Mouse (Mus musculus) hindbrain, embryonic 11.5 days (tissue): ENCODE data around the gene Fgfr2. TPM values are rescaled to one million over a fixed set of nuclear protein-coding genes. Genes with fewer than 3 reads are reported as not detected.
"Not testable (repeated sequence)": the region's sequence is repeated elsewhere in the genome, so short reads cannot be mapped to it uniquely, and the experiment has no call there.

Experiments
- ATAC-seq: fragments of 200-750 bp; cut with Nextera tagmentation; 2 replicates; pipeline ENCODE4 v1.8.0; 2017; ENCODE audit warnings: mild to moderate bottlenecking, moderate TSS enrichment, moderate library complexity; ENCODE audit not compliant: low FRiP score
- DNase-seq: peaks from one replicate; pipeline ENCODE4 v3.0.0-alpha.2; 2015; ENCODE audit warnings: low spot score
- H3K27ac ChIP-seq: fragments of 300-500 bp; sonication (generic); 2 replicates; pipeline ENCODE4 v1.5.1; 2014; ENCODE audit warnings: mild to moderate bottlenecking, low read depth, low read length
- H3K27me3 ChIP-seq: fragments of 300-500 bp; sonication (generic); 2 replicates; pipeline ENCODE4 v1.6.1; 2014; ENCODE audit warnings: mild to moderate bottlenecking, low read length, moderate library complexity, mixed read lengths; ENCODE audit not compliant: control insufficient read depth, insufficient read depth
- H3K36me3 ChIP-seq: fragments of 300-500 bp; sonication (generic); 2 replicates; pipeline ENCODE4 v1.6.1; 2014; ENCODE audit warnings: mild to moderate bottlenecking, low read length, moderate library complexity, mixed read lengths; ENCODE audit not compliant: control insufficient read depth, insufficient read depth
- H3K4me1 ChIP-seq: fragments of 300-500 bp; sonication (generic); replicated peaks from 2 replicates; pipeline ENCODE4 v1.6.1; 2014; ENCODE audit warnings: low read length, mixed read lengths; ENCODE audit not compliant: control insufficient read depth, insufficient read depth
- H3K4me2 ChIP-seq: fragments of 300-500 bp; sonication (generic); replicated peaks from 2 replicates; pipeline ENCODE4 v1.6.1; 2014; ENCODE audit warnings: mild to moderate bottlenecking, low read depth, low read length
- H3K4me3 ChIP-seq: fragments of 300-500 bp; sonication (generic); 2 replicates; pipeline ENCODE4 v1.5.1; 2014; ENCODE audit warnings: low read depth, low read length
- H3K9ac ChIP-seq: fragments of 300-500 bp; sonication (generic); 2 replicates; pipeline ENCODE4 v1.6.1; 2014; ENCODE audit warnings: low read depth, low read length
- H3K9me3 ChIP-seq: fragments of 300-500 bp; sonication (generic); 2 replicates; pipeline ENCODE4 v1.6.1; 2016; ENCODE audit warnings: low read length; ENCODE audit not compliant: control insufficient read depth
- WGBS: fragments of 180-500 bp; shearing (Covaris S2); extraction: QIAGEN DNeasy Blood & Tissue Kit; methylation state at CpG from one replicate; pipeline ENCODE4 v1.1.7; 2014; 5-methylcytosine and 5-hydroxymethylcytosine counted together
- polyA plus RNA-seq: library from polyadenylated mRNA; unstranded; fragments of >200 nt; fragmentation: Nextera tagmentation; extraction: Ambion mirVana; gene quantifications from 2 replicates; pipeline ENCODE4 v1.2.1, GENCODE M21; 2014

Gene Fgfr2
- polyA plus RNA-seq, 1 experiment from 2014 or later = 71.3 TPM

DNA sequence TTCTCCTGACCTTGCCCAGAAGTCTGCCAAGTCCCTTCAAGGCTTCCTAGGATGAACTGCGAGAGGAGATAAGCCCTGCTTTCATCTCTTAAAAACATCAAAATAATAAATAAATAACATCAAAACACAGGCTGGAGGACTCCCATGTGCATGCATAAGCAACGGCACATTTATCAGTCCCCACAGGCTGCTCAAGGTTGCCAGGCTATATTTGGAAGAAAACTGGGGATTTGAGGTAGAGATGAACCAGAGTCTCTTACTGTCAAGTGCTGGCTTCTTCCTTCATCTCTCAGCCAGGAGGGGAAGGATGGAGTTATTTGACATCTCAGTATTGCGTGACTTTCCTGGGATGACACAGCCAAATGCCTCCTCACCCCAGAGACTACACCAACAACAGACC lies 2964.3 kb downstream of the Fgfr2 start:
- WGBS = 95% methylated on average over 3 of the region's 3 CpGs
- no peak overlapping the region for H3K4me2 ChIP-seq
- no peak for ATAC-seq
- no peaks in the 10 kb centered on the region for H3K36me3 ChIP-seq
- no peak overlapping the region for H3K4me3 ChIP-seq
- no peak overlapping the region for H3K27ac ChIP-seq
- no peaks in the 10 kb centered on the region for H3K27me3 ChIP-seq
- H3K9me3 ChIP-seq = no peaks in the 10 kb centered on the region
- no peak for DNase-seq
- H3K9ac ChIP-seq = no peak overlapping the region
- no peaks in the 10 kb centered on the region for H3K4me1 ChIP-seq

- DNase-seq (no peak), ATAC-seq (no peak)
- H3K9me3 ChIP-seq = no peaks in the 10 kb centered on the region
- H3K9ac ChIP-seq = no peak overlapping the region
- no peak overlapping the region for H3K27ac ChIP-seq
- H3K4me1 ChIP-seq = no peaks in the 10 kb centered on the region
- H3K4me3 ChIP-seq = no peak overlapping the region
- H3K4me2 ChIP-seq = no peak overlapping the region
- no peaks in the 10 kb centered on the region for H3K27me3 ChIP-seq
- H3K36me3 ChIP-seq = no peaks in the 10 kb centered on the region
- WGBS = 88% methylated on average over 7 of the region's 7 CpGs
Measured at GRCm38 (mm10) chr7:130153363-130153969, 2969.7 kb downstream of the Fgfr2 start.

DNA sequence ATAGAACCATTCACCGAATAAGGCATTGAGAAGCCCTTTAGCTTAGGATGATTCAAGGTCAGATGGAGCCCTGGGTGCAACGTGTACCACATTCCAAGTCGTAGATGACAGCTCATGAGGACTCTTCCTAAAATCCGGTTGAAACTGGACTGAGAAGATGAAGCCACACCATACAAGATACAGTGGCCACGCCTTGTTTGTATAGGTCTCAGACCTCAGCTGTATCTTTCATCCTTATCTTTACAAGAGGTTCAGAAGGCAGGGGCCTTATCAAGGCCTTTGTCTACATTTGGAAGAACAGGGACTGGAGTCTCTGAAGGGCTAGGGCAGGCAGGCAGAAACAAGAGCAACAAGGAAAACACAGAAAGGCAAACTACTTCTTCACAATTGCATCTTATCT lies 2974.2 kb downstream of the Fgfr2 start:
- Histone ChIP-seq H3K36me3 (no peaks in the 10 kb centered on the region), H3K9me3 (no peaks in the 10 kb centered on the region), H3K27me3 (no peaks in the 10 kb centered on the region), H3K9ac (no peak overlapping the region), H3K4me3 (no peak overlapping the region), H3K27ac (no peak overlapping the region), H3K4me2 (no peak overlapping the region), H3K4me1 (no peaks in the 10 kb centered on the region)
- DNase-seq (no peak), ATAC-seq (no peak)
- 94% methylated on average over 5 of the region's 5 CpGs for WGBS

DNA sequence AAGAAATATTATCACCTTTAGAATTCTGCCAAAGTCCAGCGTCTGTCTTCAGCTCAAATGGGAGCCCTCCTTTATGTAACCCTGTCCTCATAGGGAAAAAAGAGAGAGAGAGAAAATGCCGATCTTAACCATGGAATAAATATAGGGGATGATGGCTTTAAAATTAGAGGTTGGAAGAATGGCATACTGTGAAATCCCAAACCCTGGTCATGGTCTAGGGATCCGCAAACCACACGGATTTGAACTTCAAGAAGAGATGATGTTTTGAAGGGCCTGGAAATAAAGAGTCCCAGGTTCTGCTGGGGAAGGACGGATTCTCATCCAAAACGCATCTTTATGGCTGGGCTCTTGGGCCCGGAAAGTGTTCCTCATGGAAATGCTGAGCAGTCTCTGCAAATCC lies 2975.9 kb downstream of the Fgfr2 start:
- Histone ChIP-seq H3K27ac (no peak overlapping the region), H3K4me3 (no peak overlapping the region), H3K36me3 (no peaks in the 10 kb centered on the region), H3K4me2 (no peak overlapping the region), H3K9me3 (no peaks in the 10 kb centered on the region), H3K9ac (no peak overlapping the region), H3K4me1 (no peaks in the 10 kb centered on the region), H3K27me3 (no peaks in the 10 kb centered on the region)
- no peak for ATAC-seq
- no peak for DNase-seq
- 90% methylated on average over 7 of the region's 7 CpGs for WGBS

- 89% methylated on average over 4 of the region's 4 CpGs for WGBS
- H3K9ac ChIP-seq = no peak overlapping the region
- H3K36me3 ChIP-seq = no peaks in the 10 kb centered on the region
- H3K9me3 ChIP-seq = no peaks in the 10 kb centered on the region
- DNase-seq (no peak), ATAC-seq (no peak)
- no peaks in the 10 kb centered on the region for H3K4me1 ChIP-seq
- no peaks in the 10 kb centered on the region for H3K27me3 ChIP-seq
- H3K27ac ChIP-seq = no peak overlapping the region
- no peak overlapping the region for H3K4me2 ChIP-seq
- no peak overlapping the region for H3K4me3 ChIP-seq
Measured at GRCm38 (mm10) chr7:130145211-130145610, 2977.9 kb downstream of the Fgfr2 start.

- no peaks in the 10 kb centered on the region for H3K36me3 ChIP-seq
- H3K4me2 ChIP-seq = no peak overlapping the region
- DNase-seq (no peak), ATAC-seq (no peak)
- H3K4me3 ChIP-seq = no peak overlapping the region
- H3K27ac ChIP-seq = no peak overlapping the region
- no peak overlapping the region for H3K9ac ChIP-seq
- H3K9me3 ChIP-seq = no peaks in the 10 kb centered on the region
- H3K4me1 ChIP-seq = no peaks in the 10 kb centered on the region
- no peaks in the 10 kb centered on the region for H3K27me3 ChIP-seq
- 72% methylated on average over 7 of the region's 7 CpGs for WGBS
Measured at GRCm38 (mm10) chr7:130143371-130143770, 2979.8 kb downstream of the Fgfr2 start.

DNA sequence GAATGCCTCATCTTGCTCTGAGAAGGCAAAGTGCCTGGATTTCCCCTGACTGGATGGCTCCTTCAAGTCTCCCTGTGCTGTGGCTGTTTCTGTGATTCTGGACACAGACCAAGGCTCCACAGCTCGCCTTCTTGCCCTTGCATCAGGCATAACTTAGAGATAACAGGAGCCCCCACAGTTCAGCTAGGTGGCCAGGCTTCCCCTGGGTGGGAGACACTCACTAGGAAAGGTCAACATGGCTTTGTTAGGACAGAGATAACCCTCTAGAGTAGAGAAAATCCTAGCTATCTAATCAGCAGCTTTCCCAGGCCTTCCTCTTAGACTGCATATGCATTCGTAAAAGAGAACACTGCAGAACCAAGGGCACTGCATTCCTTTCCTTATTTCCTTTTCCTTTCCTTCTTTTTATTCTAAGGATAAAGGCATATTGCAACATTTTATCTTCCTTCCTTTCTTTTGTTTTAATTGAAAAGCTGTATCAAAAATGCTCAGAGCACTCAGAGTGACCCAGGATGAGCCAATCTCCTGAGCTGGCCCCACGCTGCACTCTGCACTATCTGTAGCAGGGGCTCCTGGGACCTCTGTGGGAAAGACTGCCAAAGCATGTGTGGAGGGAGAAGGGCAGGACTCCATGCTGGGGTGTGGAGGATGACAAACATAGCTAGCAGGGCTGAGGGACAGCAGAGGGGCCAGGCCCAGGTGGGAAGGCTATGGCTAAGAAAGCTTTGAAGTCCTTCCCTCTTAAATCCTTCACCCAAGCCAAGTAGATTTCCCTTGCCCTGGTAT lies 2981.9 kb downstream of the Fgfr2 start:
- no peak for DNase-seq
- Histone ChIP-seq H3K36me3 (no peaks in the 10 kb centered on the region), H3K4me3 (no peak overlapping the region), H3K4me2 (no peak overlapping the region), H3K4me1 (no peaks in the 10 kb centered on the region), H3K27me3 (no peaks in the 10 kb centered on the region), H3K9ac (no peak overlapping the region), H3K27ac (no peak overlapping the region), H3K9me3 (no peaks in the 10 kb centered on the region)
- no peak for ATAC-seq
- 73% methylated on average over 3 of the region's 3 CpGs for WGBS

GRCm38 (mm10) chr7:130134924-130135365 lies 2988.2 kb downstream of the Fgfr2 start:
- H3K4me3 ChIP-seq = no peak overlapping the region
- no peak overlapping the region for H3K4me2 ChIP-seq
- WGBS = 54% methylated on average over 3 of the region's 3 CpGs
- no peaks in the 10 kb centered on the region for H3K9me3 ChIP-seq
- no peaks in the 10 kb centered on the region for H3K36me3 ChIP-seq
- H3K27ac ChIP-seq = no peak overlapping the region
- DNase-seq (no peak), ATAC-seq (no peak)
- no peaks in the 10 kb centered on the region for H3K27me3 ChIP-seq
- no peak overlapping the region for H3K9ac ChIP-seq
- H3K4me1 ChIP-seq = no peaks in the 10 kb centered on the region

GRCm38 (mm10) chr7:130134428-130134827 lies 2988.7 kb downstream of the Fgfr2 start:
- not testable (repeated sequence) for H3K27ac ChIP-seq, H3K4me2 ChIP-seq, DNase-seq, H3K9me3 ChIP-seq, H3K4me3 ChIP-seq, H3K27me3 ChIP-seq, H3K9ac ChIP-seq, H3K4me1 ChIP-seq, ATAC-seq, H3K36me3 ChIP-seq
